Mouse (Mus musculus) CH12.LX (cell line): ENCODE data around the gene E4f1.

Experiments used
- CHD2 ChIP-seq: IDR thresholded peaks from 2 replicates; pipeline ENCODE4 v1.6.1; 2011; ENCODE audit warnings: low read length, improper control_type of control experiment
- CTCF ChIP-seq, 2 experiments: IDR thresholded peaks in 1 of 2; conservative IDR thresholded peaks in 1 of 2; 2 replicates each; pipeline ENCODE4 v1.5.1; 2011 to 2012; ENCODE audit warnings: low read depth in 2 of 2, low read length in 2 of 2, improper control_type of control experiment in 1 of 2, inconsistent platforms in 1 of 2, mild to moderate bottlenecking in 1 of 2, moderate library complexity in 1 of 2
- E2F4 ChIP-seq: IDR thresholded peaks from 2 replicates; pipeline ENCODE4 v1.6.1; 2011; ENCODE audit warnings: low read depth, low read length, improper control_type of control experiment; ENCODE audit not compliant: insufficient replicate concordance
- EP300 ChIP-seq: IDR thresholded peaks from 2 replicates; pipeline ENCODE4 v1.6.1; 2011; ENCODE audit warnings: low read length, improper control_type of control experiment
- KAT2A ChIP-seq: IDR thresholded peaks from 2 replicates; pipeline ENCODE4 v1.6.1; 2012; ENCODE audit warnings: low read length, improper control_type of control experiment, inconsistent platforms; ENCODE audit not compliant: insufficient replicate concordance
- MAX ChIP-seq: IDR thresholded peaks from 2 replicates; pipeline ENCODE4 v1.6.1; 2011; ENCODE audit warnings: low read length, improper control_type of control experiment
- POLR2A ChIP-seq: IDR thresholded peaks from 2 replicates; pipeline ENCODE4 v1.6.1; 2011; ENCODE audit warnings: low read depth, mild to moderate bottlenecking, improper control_type of control experiment, low read length
- RAD21 ChIP-seq: IDR thresholded peaks from 2 replicates; pipeline ENCODE4 v1.6.1; 2011; ENCODE audit warnings: low read depth, mild to moderate bottlenecking, low read length, improper control_type of control experiment, moderate library complexity
- TBP ChIP-seq: conservative IDR thresholded peaks from 2 replicates; pipeline ENCODE4 v1.6.1; 2011; ENCODE audit warnings: low read depth, low read length, improper control_type of control experiment
- UBTF ChIP-seq: IDR thresholded peaks from 2 replicates; pipeline ENCODE4 v1.6.1; 2012; ENCODE audit warnings: low read depth, mild to moderate bottlenecking, inconsistent platforms, low read length, improper control_type of control experiment, moderate library complexity
- ZC3H11A ChIP-seq: IDR thresholded peaks from 2 replicates; pipeline ENCODE4 v1.6.1; 2012; ENCODE audit warnings: low read depth, mild to moderate bottlenecking, inconsistent platforms, low read length, improper control_type of control experiment
- ZKSCAN1 ChIP-seq: IDR thresholded peaks from 2 replicates; pipeline ENCODE4 v1.6.1; 2012; ENCODE audit warnings: low read depth, inconsistent platforms, low read length, improper control_type of control experiment, borderline replicate concordance

DNA sequence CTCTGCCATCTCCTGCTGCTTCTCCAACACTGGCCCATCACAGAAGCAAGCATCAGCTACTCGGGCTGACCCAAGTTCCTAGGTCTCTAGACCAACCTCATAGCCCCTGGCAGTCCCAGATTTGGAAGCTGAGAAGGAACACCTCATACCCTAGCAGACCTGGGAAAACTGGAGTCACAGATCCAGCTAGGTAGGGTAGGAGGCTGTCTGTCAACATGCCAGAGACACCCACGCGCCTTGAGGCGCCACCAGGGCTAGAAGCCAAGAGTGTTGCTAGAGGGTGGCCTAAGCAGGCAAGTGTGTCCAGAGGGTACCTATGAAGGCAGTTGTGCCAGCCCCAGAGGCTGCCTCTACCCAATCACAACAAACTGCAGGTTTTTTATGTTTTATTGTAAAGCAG lies 26.7 kb downstream of the E4f1 start:
- TF ChIP-seq POLR2A (no peak), TBP (no peak), CTCF (conservative IDR thresholded peaks at IDR 0.05 in 1 of 2, IDR thresholded peaks at IDR 0.05 in 1 of 2; ENCODE audit: low read depth in 2 of 2, low read length in 2 of 2) (no peak), EP300 (no peak), CHD2 (no peak), E2F4 (no peak), KAT2A (no peak), MAX (no peak), UBTF (no peak), ZKSCAN1 (no peak), ZC3H11A (no peak), RAD21 (no peak)
